Mouse (Mus musculus): ENCODE measurements around the gene A630023A22Rik. TPM values are rescaled to one million over a fixed set of nuclear protein-coding genes. Genes with fewer than 3 reads are reported as not detected.
A peak's percentile ranks its signal among the peaks of the same experiment; 100 is the strongest.

A630023A22Rik gene
- polyA plus RNA-seq, 1 experiment from 2014 or later = not detected

- Histone ChIP-seq H3K9me3 (no peaks in the 10 kb centered on the region), H3K9ac (no peak overlapping the region), H3K4me1 (no peaks in the 10 kb centered on the region), H3K4me3 (replicated peaks) (no peak overlapping the region), H3K27ac (no peak overlapping the region), H3K27me3 (replicated peaks) (no peaks in the 10 kb centered on the region), H3K4me2 (no peak overlapping the region), H3K36me3 (no peaks in the 10 kb centered on the region)
- no peak for ATAC-seq (ENCODE audit: insufficient read depth, low FRiP score, low read depth)
- 78% methylated on average over 4 of the region's 4 CpGs for WGBS
Measured at GRCm38 (mm10) chr14:34114311-34114710, 11.8 kb upstream of the A630023A22Rik start.

- Histone ChIP-seq H3K27ac (no peak overlapping the region), H3K9ac (no peak overlapping the region), H3K4me3 (replicated peaks) (no peak overlapping the region), H3K36me3 (no peaks in the 10 kb centered on the region), H3K27me3 (replicated peaks) (no peaks in the 10 kb centered on the region), H3K4me2 (no peak overlapping the region), H3K9me3 (no peaks in the 10 kb centered on the region), H3K4me1 (no peaks in the 10 kb centered on the region)
- 60% methylated on average over 4 of the region's 4 CpGs for WGBS
- ATAC-seq (ENCODE audit: insufficient read depth, low FRiP score, low read depth) = no peak
Measured at GRCm38 (mm10) chr14:34107594-34107993, 5.0 kb upstream of the A630023A22Rik start.

GRCm38 (mm10) chr14:34106389-34107062, 4.0 kb upstream of the A630023A22Rik start:
- no peaks in the 10 kb centered on the region for H3K4me1 ChIP-seq
- H3K27ac ChIP-seq = no peak overlapping the region
- no peaks in the 10 kb centered on the region for H3K9me3 ChIP-seq
- H3K36me3 ChIP-seq = no peaks in the 10 kb centered on the region
- no peak overlapping the region for H3K4me2 ChIP-seq
- H3K9ac ChIP-seq = no peak overlapping the region
- H3K27me3 ChIP-seq (replicated peaks) = no peaks in the 10 kb centered on the region
- 56% methylated on average over 12 of the region's 12 CpGs for WGBS
- no peak overlapping the region for H3K4me3 ChIP-seq (replicated peaks)
- ATAC-seq (ENCODE audit: insufficient read depth, low FRiP score, low read depth) = no peak

- no peaks in the 10 kb centered on the region for H3K27me3 ChIP-seq (replicated peaks)
- H3K9ac ChIP-seq = no peak overlapping the region
- H3K4me1 ChIP-seq = no peaks in the 10 kb centered on the region
- no peaks in the 10 kb centered on the region for H3K9me3 ChIP-seq
- no peak overlapping the region for H3K27ac ChIP-seq
- peak; percentile 49; the same call in 1 of the 2 replicates for ATAC-seq (ENCODE audit: insufficient read depth, low FRiP score, low read depth)
- no peaks in the 10 kb centered on the region for H3K36me3 ChIP-seq
- no peak overlapping the region for H3K4me3 ChIP-seq (replicated peaks)
- 23% methylated on average over 8 of the region's 8 CpGs for WGBS
- no peak overlapping the region for H3K4me2 ChIP-seq
Measured at GRCm38 (mm10) chr14:34104892-34105291, 2.3 kb upstream of the A630023A22Rik start.

- Histone ChIP-seq H3K4me1 (no peaks in the 10 kb centered on the region), H3K9ac (no peak overlapping the region), H3K36me3 (no peaks in the 10 kb centered on the region), H3K9me3 (no peaks in the 10 kb centered on the region), H3K27ac (no peak overlapping the region), H3K4me2 (no peak overlapping the region), H3K4me3 (replicated peaks) (no peak overlapping the region), H3K27me3 (replicated peaks) (no peaks in the 10 kb centered on the region)
- 50% methylated on average over 3 of the region's 3 CpGs for WGBS
- ATAC-seq (ENCODE audit: insufficient read depth, low FRiP score, low read depth) = no peak
Measured at GRCm38 (mm10) chr14:34103855-34104254, 1.3 kb upstream of the A630023A22Rik start.

- no peak overlapping the region for H3K4me3 ChIP-seq (replicated peaks)
- no peaks in the 10 kb centered on the region for H3K9me3 ChIP-seq
- ATAC-seq (ENCODE audit: insufficient read depth, low FRiP score, low read depth) = no peak
- no peak overlapping the region for H3K4me2 ChIP-seq
- WGBS = 83% methylated on average over 5 of the region's 5 CpGs
- no peak overlapping the region for H3K27ac ChIP-seq
- no peaks in the 10 kb centered on the region for H3K4me1 ChIP-seq
- H3K36me3 ChIP-seq = no peaks in the 10 kb centered on the region
- no peaks in the 10 kb centered on the region for H3K27me3 ChIP-seq (replicated peaks)
- no peak overlapping the region for H3K9ac ChIP-seq
Measured at GRCm38 (mm10) chr14:34096161-34096560, 6.4 kb downstream of the A630023A22Rik start.

- no peak overlapping the region for H3K4me2 ChIP-seq
- no peaks in the 10 kb centered on the region for H3K27me3 ChIP-seq (replicated peaks)
- no peak overlapping the region for H3K27ac ChIP-seq
- 86% methylated on average over 1 of the region's 1 CpGs for WGBS
- no peak overlapping the region for H3K4me3 ChIP-seq (replicated peaks)
- ATAC-seq (ENCODE audit: insufficient read depth, low FRiP score, low read depth) = no peak
- no peaks in the 10 kb centered on the region for H3K9me3 ChIP-seq
- no peaks in the 10 kb centered on the region for H3K36me3 ChIP-seq
- H3K4me1 ChIP-seq = no peaks in the 10 kb centered on the region
- H3K9ac ChIP-seq = no peak overlapping the region
Measured at GRCm38 (mm10) chr14:34092856-34093255, 9.7 kb downstream of the A630023A22Rik start.

GRCm38 (mm10) chr14:34091475-34091874, 11.1 kb downstream of the A630023A22Rik start:
- WGBS = 72% methylated on average over 5 of the region's 5 CpGs
- Histone ChIP-seq H3K9ac (no peak overlapping the region), H3K4me3 (replicated peaks) (no peak overlapping the region), H3K9me3 (no peaks in the 10 kb centered on the region), H3K27me3 (replicated peaks) (no peaks in the 10 kb centered on the region), H3K4me2 (no peak overlapping the region), H3K4me1 (no peaks in the 10 kb centered on the region), H3K27ac (no peak overlapping the region), H3K36me3 (no peaks in the 10 kb centered on the region)
- ATAC-seq (ENCODE audit: insufficient read depth, low FRiP score, low read depth) = no peak

GRCm38 (mm10) chr14:34089796-34090195, 12.8 kb downstream of the A630023A22Rik start:
- no peaks in the 10 kb centered on the region for H3K9me3 ChIP-seq
- no peaks in the 10 kb centered on the region for H3K27me3 ChIP-seq (replicated peaks)
- WGBS = 81% methylated on average over 8 of the region's 8 CpGs
- H3K9ac ChIP-seq = no peak overlapping the region
- H3K27ac ChIP-seq = no peak overlapping the region
- ATAC-seq (ENCODE audit: insufficient read depth, low FRiP score, low read depth) = no peak
- H3K36me3 ChIP-seq = no peaks in the 10 kb centered on the region
- H3K4me1 ChIP-seq = no peaks in the 10 kb centered on the region; the same call in 1 of the 2 replicates
- H3K4me2 ChIP-seq = no peak overlapping the region
- H3K4me3 ChIP-seq (replicated peaks) = no peak overlapping the region

- H3K4me1 ChIP-seq = no peaks in the 10 kb centered on the region; the same call in 1 of the 2 replicates
- H3K27me3 ChIP-seq (replicated peaks) = no peaks in the 10 kb centered on the region
- H3K4me3 ChIP-seq (replicated peaks) = no peak overlapping the region
- no peak overlapping the region for H3K9ac ChIP-seq
- H3K9me3 ChIP-seq = no peaks in the 10 kb centered on the region
- no peak overlapping the region for H3K27ac ChIP-seq
- ATAC-seq (ENCODE audit: insufficient read depth, low FRiP score, low read depth) = no peak
- H3K36me3 ChIP-seq = no peaks in the 10 kb centered on the region
- WGBS = 72% methylated on average over 2 of the region's 2 CpGs
- H3K4me2 ChIP-seq = peak overlapping the region; percentile 6; the same call in 1 of the 2 replicates
Measured at GRCm38 (mm10) chr14:34087856-34088398, 14.6 kb downstream of the A630023A22Rik start.

- H3K4me2 ChIP-seq = peak overlapping the region; percentile 6; the same call in 1 of the 2 replicates
- H3K9ac ChIP-seq = no peak overlapping the region
- ATAC-seq (ENCODE audit: insufficient read depth, low FRiP score, low read depth) = no peak
- no peaks in the 10 kb centered on the region for H3K27me3 ChIP-seq (replicated peaks)
- no peaks in the 10 kb centered on the region for H3K36me3 ChIP-seq
- no peaks in the 10 kb centered on the region; the same call in 1 of the 2 replicates for H3K4me1 ChIP-seq
- H3K9me3 ChIP-seq = no peaks in the 10 kb centered on the region
- 67% methylated on average over 4 of the region's 4 CpGs for WGBS
- H3K27ac ChIP-seq = no peak overlapping the region
- H3K4me3 ChIP-seq (replicated peaks) = peak overlapping the region; percentile 16
Measured at GRCm38 (mm10) chr14:34086806-34087205, 15.7 kb downstream of the A630023A22Rik start.

GRCm38 (mm10) chr14:34085731-34086130, 16.8 kb downstream of the A630023A22Rik start, which contains the start of gene Anxa8:
Gene Anxa8 (plus strand): TSS chr14:34085981.
- Histone ChIP-seq H3K4me1 (no peaks in the 10 kb centered on the region; the same call in 1 of the 2 replicates), H3K9ac (no peak within 1 kb of the TSS), H3K9me3 (no peaks in the 10 kb centered on the region), H3K4me3 (replicated peaks) (peak within 1 kb of the TSS; percentile 16), H3K36me3 (no peaks in the 10 kb centered on the region), H3K27me3 (replicated peaks) (no peaks in the 10 kb centered on the region), H3K27ac (peak within 1 kb of the TSS; percentile 57), H3K4me2 (peak within 1 kb of the TSS; percentile 9)
- ATAC-seq (ENCODE audit: insufficient read depth, low FRiP score, low read depth) = peak; percentile 83
- WGBS = 28% methylated on average over 4 of the region's 4 CpGs

All from stomach, embryonic 15.5 days (tissue).